Mouse (Mus musculus): ENCODE results near the gene Gtf2h2.

GRCm38 (mm10) chr13:100490424-100490823 lies 2.0 kb downstream of the Gtf2h2 start:
- TF ChIP-seq POLR2A (IDR thresholded peaks at IDR 0.05; ENCODE audit: extremely low read depth, insufficient read depth, low read length) (no peak), CTCF (IDR thresholded peaks at IDR 0.05; ENCODE audit: low read depth, low read length) (no peak)

Data from liver, adult 2 months (tissue).